24 mouse cellular contexts compared by ENCODE assay signal in the genomic region with DNA sequence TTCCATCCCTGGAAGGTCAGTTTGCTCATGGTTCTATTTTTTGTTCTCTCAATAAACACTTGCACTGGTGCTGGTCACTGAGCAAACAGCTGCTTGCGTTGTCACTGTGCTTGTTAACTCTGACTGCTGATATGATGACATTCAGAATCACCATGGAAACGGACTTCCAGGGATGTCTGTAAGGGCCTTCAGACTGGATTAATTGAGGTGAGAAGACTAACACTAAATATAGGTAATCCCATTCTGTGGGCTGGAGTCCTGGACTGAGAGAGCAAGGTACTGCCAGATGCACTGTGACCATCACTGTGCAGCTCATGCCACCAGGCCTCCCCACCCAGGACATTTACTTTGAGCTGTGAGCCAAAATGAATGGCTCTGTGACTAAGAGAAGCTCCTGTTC.
DNase-seq lines count a peak whose midpoint lies in the region; ATAC-seq and TF ChIP-seq lines count a peak whose summit lies in the region.
"Had no signal": no experiment of that assay in that cellular context is flagged by ENCODE, and none has a peak within 500 bp of the region (broad histone marks: within the 10 kb centered on the region; RNA-seq: fewer than 3 reads in every experiment).

No protein-coding gene starts in this region.

- no peaks in the 10 kb centered on the region for H3K4me1 ChIP-seq in forebrain, embryonic 11.5 days (replicated peaks; ENCODE audit: control insufficient read depth, insufficient read depth, low read length)
- H3K4me1 ChIP-seq in forebrain, embryonic 10.5 days, result no peaks in the 10 kb centered on the region
- H3K4me1 ChIP-seq in limb, embryonic 11.5 days (ENCODE audit: control insufficient read depth, insufficient read depth, low read length), result no peaks in the 10 kb centered on the region
- H3K4me1 ChIP-seq in limb, embryonic 10.5 days, result no peaks in the 10 kb centered on the region
- no peaks in the 10 kb centered on the region for H3K4me1 ChIP-seq in forebrain, embryonic 14.5 days (ENCODE audit: control insufficient read depth, insufficient read depth, low read length)
- 0 out of 2 replicates have a peak, but pooled peaks cover 5% of the 10 kb centered on the region for H3K4me1 ChIP-seq in midbrain, postnatal 0 days (ENCODE audit: insufficient read depth, low read length)
- H3K4me1 ChIP-seq: embryonic facial prominence, embryonic 12.5 days; kidney, embryonic 15.5 days; liver, embryonic 15.5 days; neural tube, embryonic 12.5 days had no signal

- H3K27me3 ChIP-seq in forebrain, embryonic 11.5 days (ENCODE audit: control insufficient read depth, insufficient read depth, low read length), result no peaks in the 10 kb centered on the region
- no peaks in the 10 kb centered on the region for H3K27me3 ChIP-seq in forebrain, embryonic 10.5 days (ENCODE audit: poor library complexity, severe bottlenecking)
- H3K27me3 ChIP-seq in limb, embryonic 11.5 days (ENCODE audit: control insufficient read depth, insufficient read depth, low read length), result no peaks in the 10 kb centered on the region
- no peaks in the 10 kb centered on the region for H3K27me3 ChIP-seq in limb, embryonic 10.5 days (ENCODE audit: low read depth, poor library complexity, severe bottlenecking)
- H3K27me3 ChIP-seq in forebrain, embryonic 14.5 days (replicated peaks; ENCODE audit: control insufficient read depth, insufficient read depth, low read length), result no peaks in the 10 kb centered on the region
- H3K27me3 ChIP-seq in midbrain, postnatal 0 days (ENCODE audit: insufficient read depth, low read length), result no peaks in the 10 kb centered on the region
- H3K27me3 ChIP-seq: embryonic facial prominence, embryonic 12.5 days; kidney, embryonic 15.5 days; liver, embryonic 15.5 days; neural tube, embryonic 12.5 days; Patski had no signal

- no peaks in the 10 kb centered on the region for H3K9me3 ChIP-seq in forebrain, embryonic 11.5 days (ENCODE audit: control insufficient read depth, low read length)
- no peaks in the 10 kb centered on the region for H3K9me3 ChIP-seq in forebrain, embryonic 10.5 days
- no peaks in the 10 kb centered on the region for H3K9me3 ChIP-seq in limb, embryonic 11.5 days (ENCODE audit: control insufficient read depth, low read length)
- no peaks in the 10 kb centered on the region for H3K9me3 ChIP-seq in limb, embryonic 10.5 days (replicated peaks)
- no peaks in the 10 kb centered on the region for H3K9me3 ChIP-seq in forebrain, embryonic 14.5 days (replicated peaks; ENCODE audit: control insufficient read depth, low read length)
- no peaks in the 10 kb centered on the region for H3K9me3 ChIP-seq in midbrain, postnatal 0 days (ENCODE audit: low read length)
- H3K9me3 ChIP-seq: embryonic facial prominence, embryonic 12.5 days; kidney, embryonic 15.5 days; liver, embryonic 15.5 days; neural tube, embryonic 12.5 days had no signal

- 77% methylated on average over 2 of the region's 2 CpGs for WGBS in forebrain, embryonic 11.5 days
- WGBS in forebrain, embryonic 10.5 days, result 85% methylated on average over 2 of the region's 2 CpGs
- WGBS in limb, embryonic 11.5 days, result 85% methylated on average over 2 of the region's 2 CpGs
- WGBS in limb, embryonic 10.5 days, result 75% methylated on average over 2 of the region's 2 CpGs
- WGBS in forebrain, embryonic 14.5 days, result 62% methylated on average over 2 of the region's 2 CpGs
- WGBS in midbrain, postnatal 0 days, result 49% methylated on average over 2 of the region's 2 CpGs

- peak; percentile 63; the same call in 1 of the 2 replicates for ATAC-seq in forebrain, embryonic 11.5 days (replicated peaks; ENCODE audit: low FRiP score)
- peak; percentile 54; the same call in 1 of the 2 replicates for ATAC-seq in limb, embryonic 11.5 days (ENCODE audit: insufficient number of reproducible peaks, low FRiP score, low TSS enrichment, low read depth)
- ATAC-seq in forebrain, embryonic 14.5 days, result no peak
- ATAC-seq in midbrain, postnatal 0 days (ENCODE audit: low FRiP score), result peak; percentile 41; the same call in 1 of the 2 replicates
- ATAC-seq: CD4-positive, CD25-positive, alpha-beta regulatory T cell, adult 4 months; intestine, embryonic 16.5 days; lung, postnatal 0 days; Patski had no signal

- H3K27ac ChIP-seq in forebrain, embryonic 11.5 days (ENCODE audit: low read depth, low read length), result no peak overlapping the region
- H3K27ac ChIP-seq in forebrain, embryonic 10.5 days, result no peak overlapping the region
- no peak overlapping the region for H3K27ac ChIP-seq in limb, embryonic 11.5 days (replicated peaks; ENCODE audit: low read depth, low read length)
- no peak overlapping the region for H3K27ac ChIP-seq in limb, embryonic 10.5 days
- H3K27ac ChIP-seq in forebrain, embryonic 14.5 days (ENCODE audit: low read depth, low read length), result no peak overlapping the region
- H3K27ac ChIP-seq in midbrain, postnatal 0 days (ENCODE audit: low read depth, low read length), result 0 out of 2 replicates have a peak overlapping the region, but pooled peaks have one; percentile 7
- H3K27ac ChIP-seq: embryonic facial prominence, embryonic 12.5 days; heart, adult 2 months; kidney, embryonic 15.5 days; liver, embryonic 15.5 days; neural tube, embryonic 12.5 days had no signal

- no peak overlapping the region for H3K9ac ChIP-seq in forebrain, embryonic 11.5 days (ENCODE audit: low read length)
- H3K9ac ChIP-seq in limb, embryonic 11.5 days (ENCODE audit: low read length), result no peak overlapping the region
- no peak overlapping the region for H3K9ac ChIP-seq in forebrain, embryonic 14.5 days (ENCODE audit: low read length)
- no peak overlapping the region for H3K9ac ChIP-seq in midbrain, postnatal 0 days (replicated peaks; ENCODE audit: low read length, poor library complexity, severe bottlenecking)
- H3K9ac ChIP-seq: embryonic facial prominence, embryonic 12.5 days; kidney, embryonic 15.5 days; liver, embryonic 15.5 days; neural tube, embryonic 12.5 days had no signal

- no peaks in the 10 kb centered on the region for H3K36me3 ChIP-seq in forebrain, embryonic 11.5 days (ENCODE audit: control insufficient read depth, insufficient read depth, low read length)
- H3K36me3 ChIP-seq in forebrain, embryonic 10.5 days (replicated peaks), result no peaks in the 10 kb centered on the region
- no peaks in the 10 kb centered on the region for H3K36me3 ChIP-seq in limb, embryonic 11.5 days (ENCODE audit: control insufficient read depth, insufficient read depth, low read length)
- H3K36me3 ChIP-seq in limb, embryonic 10.5 days, result no peaks in the 10 kb centered on the region
- H3K36me3 ChIP-seq in forebrain, embryonic 14.5 days (ENCODE audit: control insufficient read depth, insufficient read depth, low read length), result no peaks in the 10 kb centered on the region
- no peaks in the 10 kb centered on the region for H3K36me3 ChIP-seq in midbrain, postnatal 0 days (ENCODE audit: insufficient read depth, low read length)
- H3K36me3 ChIP-seq: embryonic facial prominence, embryonic 12.5 days; kidney, embryonic 15.5 days; liver, embryonic 15.5 days; neural tube, embryonic 12.5 days had no signal

- H3K4me2 ChIP-seq in forebrain, embryonic 11.5 days (ENCODE audit: low read depth, low read length, severe bottlenecking), result no peak overlapping the region
- no peak overlapping the region for H3K4me2 ChIP-seq in limb, embryonic 11.5 days (ENCODE audit: low read depth, severe bottlenecking)
- no peak overlapping the region for H3K4me2 ChIP-seq in forebrain, embryonic 14.5 days (ENCODE audit: low read length)
- no peak overlapping the region for H3K4me2 ChIP-seq in midbrain, postnatal 0 days (ENCODE audit: low read depth, low read length, poor library complexity, severe bottlenecking)
- H3K4me2 ChIP-seq: embryonic facial prominence, embryonic 12.5 days; kidney, embryonic 15.5 days; liver, embryonic 15.5 days; neural tube, embryonic 12.5 days had no signal

- no peak for TF ChIP-seq CTCF in midbrain, postnatal 0 days (IDR thresholded peaks at IDR 0.05)

- no peak for DNase-seq in forebrain, embryonic 11.5 days (ENCODE audit: low spot score)
- DNase-seq in forebrain, embryonic 10.5 days (ENCODE audit: extremely low spot score, low spot score), result no peak
- DNase-seq in limb, embryonic 11.5 days (ENCODE audit: low spot score), result no peak
- DNase-seq in limb, embryonic 10.5 days (ENCODE audit: low spot score), result no peak
- DNase-seq in forebrain, embryonic 14.5 days (ENCODE audit: low spot score), result peak; percentile 16
- peak; percentile 36 for DNase-seq in midbrain, postnatal 0 days (ENCODE audit: low spot score)
- no peak for DNase-seq in cerebellum, postnatal 4 days (ENCODE audit: low spot score in 2 of 2)
- no peak for DNase-seq in adrenal gland, adult 8-10 months
- DNase-seq: adrenal gland, postnatal 25 days; cerebellum, adult 18-20 months; gastrocnemius, postnatal 25 days; heart, adult 2 months; heart, postnatal 4 days; spleen, adult 18-20 months; thymus, adult 2 months had no signal

- H3K4me3 ChIP-seq in forebrain, embryonic 11.5 days (ENCODE audit: low read depth, low read length), result no peak overlapping the region
- H3K4me3 ChIP-seq in forebrain, embryonic 10.5 days, result no peak overlapping the region
- H3K4me3 ChIP-seq in limb, embryonic 11.5 days (ENCODE audit: low read depth, low read length), result no peak overlapping the region
- H3K4me3 ChIP-seq in limb, embryonic 10.5 days, result no peak overlapping the region
- H3K4me3 ChIP-seq in forebrain, embryonic 14.5 days (ENCODE audit: low read depth, low read length), result no peak overlapping the region
- H3K4me3 ChIP-seq in midbrain, postnatal 0 days (ENCODE audit: low read depth, low read length), result no peak overlapping the region
- H3K4me3 ChIP-seq: embryonic facial prominence, embryonic 12.5 days; erythroblast, embryonic 14.5 days; heart, adult 2 months; kidney, embryonic 15.5 days; liver, embryonic 15.5 days; neural tube, embryonic 12.5 days had no signal

Comparison
In these comparisons a context has a peak if more than half of its experiments do, and no peak if none do; other contexts are left out.
1. DNase-seq: peak in forebrain, embryonic 14.5 days (single experiment) and midbrain, postnatal 0 days (single experiment); none in forebrain, embryonic 11.5 days (single experiment), forebrain, embryonic 10.5 days (single experiment), limb, embryonic 11.5 days (single experiment), limb, embryonic 10.5 days (single experiment), cerebellum, postnatal 4 days (0 of 2) and adrenal gland, adult 8-10 months (single experiment).